Mouse (Mus musculus): ENCODE data around the gene Plcb2.

Plcb2 gene

DNA sequence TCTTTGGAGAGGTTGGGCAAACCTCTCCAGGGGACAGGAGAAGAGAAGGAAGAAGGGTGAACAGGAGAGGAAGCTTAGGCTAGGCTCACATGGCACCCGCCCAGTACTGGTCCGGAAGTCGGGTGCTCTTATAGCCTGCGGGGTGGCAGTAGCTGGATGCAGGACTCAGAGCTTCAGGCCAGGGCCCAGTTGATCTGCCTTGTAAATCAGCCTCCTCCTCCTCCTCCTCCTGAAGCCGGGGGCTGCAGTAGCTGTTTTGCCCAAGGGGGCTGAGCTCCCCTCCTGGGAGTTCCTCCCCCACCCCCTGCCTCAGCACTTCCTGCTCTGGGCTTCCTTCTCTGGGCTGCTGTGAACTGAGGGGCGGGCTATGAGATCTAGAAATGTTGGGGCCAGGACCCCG, at the start of gene Plcb2:
Gene Plcb2 (minus strand): TSS at position 102 of the 400 bp plus-strand sequence.
- no peak for DNase-seq (ENCODE audit: low spot score in 2 of 2)

DNA sequence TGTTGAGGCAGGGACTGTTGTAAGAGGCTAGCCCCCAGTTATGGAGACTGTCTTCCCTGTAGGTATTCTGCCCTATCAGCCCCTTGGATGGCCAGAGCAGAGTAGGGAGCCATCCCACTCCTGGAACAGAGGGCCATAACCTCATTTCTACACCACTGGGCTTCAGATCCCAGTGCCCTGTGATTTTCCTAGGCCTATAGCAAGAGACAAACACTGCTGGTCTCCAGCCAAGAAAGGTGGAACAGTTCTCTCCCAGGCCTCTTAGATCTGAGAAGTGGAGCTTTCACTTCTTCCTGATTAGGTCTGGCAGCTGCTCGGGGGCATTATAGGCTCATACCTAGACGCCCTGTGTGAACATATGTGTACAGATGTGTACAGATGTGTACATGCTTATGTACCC, 48.1 kb upstream of the Plcb2 start:
- DNase-seq (ENCODE audit: low spot score in 2 of 2), result no peak

GRCm38 (mm10) chr2:118775846-118776245, 47.6 kb upstream of the Plcb2 start:
- DNase-seq (ENCODE audit: low spot score in 2 of 2), result peak in 1 of 2 experiments; percentile 48

DNA sequence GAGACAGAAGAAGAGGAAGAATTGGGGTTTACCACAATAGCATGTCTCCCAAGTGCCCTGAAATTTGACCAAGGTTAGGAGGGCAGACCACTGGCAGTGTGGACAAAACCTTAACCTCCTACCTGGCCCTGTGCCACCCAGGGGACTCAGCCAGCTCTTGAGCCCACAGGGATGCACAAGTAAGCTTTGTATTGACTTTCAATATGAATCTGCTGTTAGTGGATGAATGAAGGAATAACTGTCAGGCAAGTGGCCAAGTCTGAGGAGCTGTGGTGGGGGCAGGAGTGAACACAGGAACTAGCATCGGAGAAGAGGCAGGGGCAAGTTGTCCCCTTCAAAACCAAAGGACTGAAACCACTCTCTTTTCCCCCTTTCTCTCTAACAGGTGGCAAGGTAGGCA, 47.2 kb upstream of the Plcb2 start:
- DNase-seq (ENCODE audit: low spot score in 2 of 2), result no peak

DNA sequence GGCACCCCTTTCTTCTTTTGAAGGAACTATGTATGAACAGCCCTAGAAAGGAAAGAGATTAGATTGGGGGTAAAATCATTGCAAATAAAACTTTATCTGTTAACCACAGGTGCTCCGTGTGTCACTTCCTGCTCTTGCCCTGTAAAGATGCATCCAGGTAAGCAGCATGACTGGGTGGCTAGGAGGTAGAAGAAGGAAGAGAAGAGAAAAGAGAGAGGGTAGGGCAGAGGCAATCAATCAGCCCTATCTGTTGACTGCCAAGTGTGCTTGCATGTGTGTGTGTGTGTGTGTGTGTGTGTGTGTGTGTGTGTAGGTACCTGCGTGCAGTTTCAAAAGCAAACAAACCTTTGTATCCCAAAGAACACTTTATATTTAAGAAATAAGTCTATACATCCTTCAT, 46.3 kb upstream of the Plcb2 start:
- no peak for DNase-seq (ENCODE audit: low spot score in 2 of 2)

- no peak for DNase-seq (ENCODE audit: low spot score in 2 of 2)
These were observed 44.1 kb upstream of the Plcb2 start, which contains the start of gene Phgr1 for GRCm38 (mm10) chr2:118772158-118772874. Gene Phgr1 (plus strand): TSS chr2:118772769.

GRCm38 (mm10) chr2:118766041-118767033, 38.1 kb upstream of the Plcb2 start:
- no peak for DNase-seq (ENCODE audit: low spot score in 2 of 2)

GRCm38 (mm10) chr2:118764875-118765274, 36.6 kb upstream of the Plcb2 start:
- no peak for DNase-seq (ENCODE audit: low spot score in 2 of 2)

DNA sequence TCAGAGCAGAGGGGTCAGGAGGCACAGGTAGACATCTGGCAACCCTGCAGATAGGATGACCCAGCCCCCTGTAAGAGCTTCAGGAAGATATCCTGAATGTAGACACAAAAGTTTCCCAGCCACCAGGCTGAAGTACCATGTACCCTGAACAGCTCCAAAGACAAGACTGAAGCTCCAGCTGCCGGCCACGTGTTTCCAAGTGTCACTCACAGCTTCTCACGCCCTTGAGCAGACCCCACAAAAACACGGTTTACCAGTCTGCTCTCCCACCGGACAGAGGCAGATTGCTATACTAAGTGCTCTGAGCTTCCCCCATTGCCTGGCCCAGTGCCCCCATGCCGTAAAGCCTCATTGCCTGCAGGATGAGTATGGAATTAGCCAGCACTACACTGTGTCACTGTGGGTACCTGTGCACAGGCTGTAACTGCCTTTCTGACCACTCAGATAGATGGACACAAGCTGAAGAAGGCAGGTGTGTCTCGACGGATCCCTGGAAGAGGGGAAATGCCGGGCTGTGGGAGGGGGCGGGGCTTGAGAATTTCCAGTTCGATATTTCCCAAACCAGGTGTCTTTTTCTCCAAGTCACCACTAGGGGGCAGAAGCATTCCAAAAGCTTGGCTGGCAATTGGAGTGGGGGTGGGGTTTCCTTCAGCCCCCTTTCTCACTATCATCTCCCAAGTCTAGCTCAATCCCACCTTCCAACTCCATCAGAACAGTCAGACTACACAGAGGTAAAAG, 36.0 kb upstream of the Plcb2 start:
- DNase-seq (ENCODE audit: low spot score in 2 of 2), result no peak

- DNase-seq (ENCODE audit: low spot score in 2 of 2), result peak in 1 of 2 experiments; percentile 41
These were observed 35.2 kb upstream of the Plcb2 start for GRCm38 (mm10) chr2:118763469-118763868.

GRCm38 (mm10) chr2:118762784-118763148, 34.5 kb upstream of the Plcb2 start:
- DNase-seq (ENCODE audit: low spot score in 2 of 2), result no peak

DNA sequence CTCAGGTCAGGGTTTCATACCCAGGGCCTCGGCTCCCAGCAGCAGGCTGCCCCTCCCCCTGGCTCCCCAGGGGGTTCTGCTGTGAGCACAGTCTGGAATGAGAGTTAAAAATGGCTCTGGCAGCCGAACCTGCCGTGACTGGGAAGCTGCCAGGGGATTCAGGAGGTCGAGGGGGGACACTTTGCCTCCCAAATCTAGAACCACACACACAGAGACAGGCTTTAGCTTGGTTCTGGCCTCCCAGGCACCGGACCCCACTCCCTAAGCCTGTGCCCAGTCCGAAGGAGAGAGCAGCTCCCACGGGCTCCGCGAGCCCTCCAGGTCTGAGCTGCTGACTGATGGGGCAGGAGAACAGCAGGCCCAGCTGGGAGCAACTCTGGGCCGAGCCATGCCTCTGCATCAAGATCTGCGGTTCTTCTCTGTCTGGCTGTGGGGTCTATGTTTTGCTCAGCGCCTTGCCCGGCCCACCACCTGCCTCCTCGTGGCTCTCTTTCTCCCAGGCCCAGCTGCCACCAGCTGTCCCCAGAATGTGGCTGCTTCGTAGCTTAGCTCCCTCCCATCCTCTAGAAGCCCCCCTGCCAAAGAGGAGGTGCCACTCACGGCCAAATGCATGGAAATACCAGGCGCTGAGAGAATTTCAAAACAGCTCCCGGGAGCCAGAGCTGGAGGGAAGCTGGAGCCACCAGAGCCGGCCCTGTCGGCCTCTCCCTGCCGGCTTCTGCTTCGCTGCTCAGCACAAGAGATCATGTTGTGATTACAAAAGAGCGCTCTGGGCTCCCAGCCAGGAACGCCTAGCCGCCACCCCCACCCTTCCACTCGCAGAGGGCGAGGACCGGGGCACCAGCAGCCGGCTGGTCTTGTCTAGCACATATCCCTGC, 33.9 kb upstream of the Plcb2 start, which contains the start of gene Ccdc9b:
Gene Ccdc9b (minus strand): TSS at position 756 of the 878 bp plus-strand sequence.
- peak; percentile 66 to 82 for DNase-seq (ENCODE audit: low spot score in 2 of 2)

GRCm38 (mm10) chr2:118761358-118761757, 33.1 kb upstream of the Plcb2 start:
- no peak for DNase-seq (ENCODE audit: low spot score in 2 of 2)

DNA sequence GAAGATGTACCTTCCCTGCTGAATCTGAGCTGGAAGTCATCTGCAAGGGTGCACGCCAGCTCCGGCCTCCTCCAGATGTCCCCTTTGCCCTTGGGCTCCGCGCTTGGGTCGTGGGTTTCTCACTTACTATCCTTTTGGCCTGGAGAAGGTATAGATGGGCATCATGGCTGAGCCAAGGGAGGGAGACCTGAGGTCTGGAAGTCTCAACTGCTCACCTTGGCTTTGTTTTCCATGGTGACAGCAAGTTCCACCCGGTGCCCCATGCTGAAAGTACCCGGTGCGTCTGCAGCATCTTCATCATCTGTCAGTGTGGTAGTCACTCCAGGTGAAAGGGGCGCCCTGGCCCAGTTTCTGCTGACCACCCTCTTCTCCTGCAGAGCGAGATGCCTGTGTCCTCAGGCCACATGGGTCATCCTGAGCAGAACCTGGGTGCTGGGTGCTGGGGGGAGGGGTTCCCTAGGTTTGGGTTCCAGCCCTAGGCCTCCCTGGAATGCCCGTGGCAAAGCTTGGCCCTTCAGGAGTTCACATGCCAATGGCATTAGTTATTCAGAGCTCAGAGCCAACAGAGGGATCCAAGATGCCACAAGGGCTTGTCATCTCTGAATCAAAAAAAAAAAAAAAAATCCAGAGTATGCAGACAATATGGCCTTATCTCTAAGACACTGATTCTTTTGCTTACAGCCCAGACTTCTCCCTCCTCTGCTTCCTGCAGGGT, 32.2 kb upstream of the Plcb2 start:
- no peak for DNase-seq (ENCODE audit: low spot score in 2 of 2)

DNA sequence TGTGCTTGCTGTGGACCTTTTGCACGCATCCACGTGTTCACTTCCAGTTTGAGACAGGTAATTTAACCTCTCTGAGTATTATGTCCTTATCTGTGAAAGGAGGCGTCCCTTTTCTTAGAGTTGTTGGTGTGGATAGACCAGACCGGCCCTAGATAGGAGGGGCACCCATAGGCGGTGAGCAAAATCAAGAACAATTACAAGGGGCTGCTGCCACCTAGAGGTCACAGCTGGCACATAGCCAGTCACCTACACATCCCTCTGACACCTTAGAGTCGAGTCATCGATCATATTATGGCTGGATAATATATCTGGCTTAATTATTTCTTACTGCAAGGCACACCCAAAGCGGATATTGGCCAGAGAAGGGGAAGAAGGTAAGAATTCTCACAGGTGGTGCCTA, 31.6 kb upstream of the Plcb2 start:
- DNase-seq (ENCODE audit: low spot score in 2 of 2), result no peak

GRCm38 (mm10) chr2:118756103-118756502, 27.9 kb upstream of the Plcb2 start:
- no peak for DNase-seq (ENCODE audit: low spot score in 2 of 2)

DNA sequence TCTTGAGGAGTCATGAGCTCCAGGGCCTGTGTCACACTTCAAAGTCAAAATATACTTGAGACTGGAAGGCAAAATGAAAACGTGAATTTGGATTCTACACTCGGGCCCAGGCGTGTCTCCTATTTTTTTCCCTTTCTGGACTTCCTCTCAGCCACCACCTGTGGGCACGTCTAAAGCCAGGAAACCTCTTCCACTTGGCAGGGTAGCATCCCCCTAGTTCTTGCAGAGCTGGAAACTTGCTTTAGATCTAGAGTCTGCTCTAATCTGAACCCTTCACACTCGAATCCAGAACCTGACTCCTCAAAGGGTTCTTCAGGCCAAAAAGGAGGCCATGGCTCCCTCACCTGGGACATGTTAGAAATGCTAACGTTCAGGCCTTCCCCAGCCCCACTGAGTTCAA, 27.2 kb upstream of the Plcb2 start:
- DNase-seq (ENCODE audit: low spot score in 2 of 2), result no peak

- DNase-seq (ENCODE audit: low spot score in 2 of 2), result no peak
These were observed 25.9 kb upstream of the Plcb2 start for GRCm38 (mm10) chr2:118754143-118754542.

- DNase-seq (ENCODE audit: low spot score in 2 of 2), result no peak
These were observed 24.5 kb upstream of the Plcb2 start for GRCm38 (mm10) chr2:118752792-118753108.

Measured in frontal cortex, postnatal 25 days (tissue).